Mouse (Mus musculus): ENCODE measurements around the gene Zfp710.

Zfp710 gene

GRCm38 (mm10) chr7:80114451-80115223, 90.0 kb downstream of the Zfp710 start:
- DNase-seq = peak; percentile 68 to 73

GRCm38 (mm10) chr7:80115224-80115590, 90.6 kb downstream of the Zfp710 start, which contains the start of gene Idh2:
Gene Idh2 (minus strand): TSS chr7:80115392.
- peak; percentile 97 for DNase-seq

GRCm38 (mm10) chr7:80116158-80116557, 91.5 kb downstream of the Zfp710 start:
- peak; percentile 59 to 71 for DNase-seq

GRCm38 (mm10) chr7:80119198-80119597, 94.6 kb downstream of the Zfp710 start:
- DNase-seq = no peak

GRCm38 (mm10) chr7:80121083-80121482, 96.5 kb downstream of the Zfp710 start:
- DNase-seq = peak; percentile 70 to 89

- no peak for DNase-seq
Measured at GRCm38 (mm10) chr7:80123115-80123514, 98.5 kb downstream of the Zfp710 start.

- DNase-seq = no peak
Measured at GRCm38 (mm10) chr7:80123672-80124071, 99.1 kb downstream of the Zfp710 start.

- peak; percentile 45 to 71 for DNase-seq
Measured at GRCm38 (mm10) chr7:80129278-80129677, 104.7 kb downstream of the Zfp710 start.

GRCm38 (mm10) chr7:80130344-80131055, 105.9 kb downstream of the Zfp710 start:
- peak; percentile 48 to 67 for DNase-seq

GRCm38 (mm10) chr7:80131315-80131714, 106.7 kb downstream of the Zfp710 start:
- DNase-seq = peak in 1 of 2 experiments; percentile 44

- peak; percentile 64 to 85 for DNase-seq
Measured at GRCm38 (mm10) chr7:80132541-80132940, 107.9 kb downstream of the Zfp710 start.

GRCm38 (mm10) chr7:80134454-80135172, 110.0 kb downstream of the Zfp710 start:
- peak; percentile 97 to 98 for DNase-seq

- DNase-seq = no peak
Measured at GRCm38 (mm10) chr7:80135173-80135532, 110.5 kb downstream of the Zfp710 start.

GRCm38 (mm10) chr7:80138375-80138774, 113.8 kb downstream of the Zfp710 start:
- no peak for DNase-seq

- peak; percentile 72 to 88 for DNase-seq
Measured at GRCm38 (mm10) chr7:80140815-80141214, 116.2 kb downstream of the Zfp710 start.

Measured in kidney, postnatal 36 days (tissue).